Mouse (Mus musculus) limb, embryonic 11.5 days (tissue): Measurements from ENCODE around the gene Dvl3. TPM values are rescaled to one million over a fixed set of nuclear protein-coding genes. Genes with fewer than 3 reads are reported as not detected.

ENCODE experiments used
- ATAC-seq: fragments of 200-750 bp; cut with Nextera tagmentation; 2 replicates; pipeline ENCODE4 v1.8.0; 2017; ENCODE audit warnings: low read depth; ENCODE audit not compliant: insufficient number of reproducible peaks, low FRiP score, low TSS enrichment
- DNase-seq: peaks from one replicate; pipeline ENCODE4 v3.0.0-alpha.2; 2015; ENCODE audit warnings: low spot score
- H3K27ac ChIP-seq: fragments of 300-500 bp; sonication (generic); replicated peaks from 2 replicates; pipeline ENCODE4 v1.5.1; 2014; ENCODE audit warnings: low read depth, mild to moderate bottlenecking, low read length
- H3K27me3 ChIP-seq: fragments of 300-500 bp; sonication (generic); 2 replicates; pipeline ENCODE4 v1.6.1; 2014; ENCODE audit warnings: mild to moderate bottlenecking, low read length, mixed read lengths; ENCODE audit not compliant: control insufficient read depth, insufficient read depth
- H3K36me3 ChIP-seq: fragments of 300-500 bp; sonication (generic); 2 replicates; pipeline ENCODE4 v1.6.1; 2014; ENCODE audit warnings: mild to moderate bottlenecking, low read length, moderate library complexity, mixed read lengths; ENCODE audit not compliant: control insufficient read depth, insufficient read depth
- H3K4me1 ChIP-seq: fragments of 300-500 bp; sonication (generic); 2 replicates; pipeline ENCODE4 v1.6.1; 2014; ENCODE audit warnings: low read length, mixed read lengths; ENCODE audit not compliant: control insufficient read depth, insufficient read depth
- H3K4me2 ChIP-seq: fragments of 300-500 bp; sonication (generic); 2 replicates; pipeline ENCODE4 v1.6.1; 2014; ENCODE audit warnings: low read depth, mild to moderate bottlenecking, moderate library complexity; ENCODE audit not compliant: severe bottlenecking
- H3K4me3 ChIP-seq: fragments of 300-500 bp; sonication (generic); 2 replicates; pipeline ENCODE4 v1.5.1; 2014; ENCODE audit warnings: low read depth, low read length
- H3K9ac ChIP-seq: fragments of 300-500 bp; sonication (generic); 2 replicates; pipeline ENCODE4 v1.6.1; 2014; ENCODE audit warnings: mild to moderate bottlenecking, low read length
- H3K9me3 ChIP-seq: fragments of 300-500 bp; sonication (generic); 2 replicates; pipeline ENCODE4 v1.6.1; 2016; ENCODE audit warnings: low read length; ENCODE audit not compliant: control insufficient read depth
- WGBS: fragments of 180-500 bp; shearing (Covaris S2); extraction: QIAGEN DNeasy Blood & Tissue Kit; methylation state at CpG from one replicate; pipeline ENCODE4 v1.1.7; 2014; 5-methylcytosine and 5-hydroxymethylcytosine counted together
- polyA plus RNA-seq: library from polyadenylated mRNA; unstranded; fragments of >200 nt; fragmentation: Nextera tagmentation; extraction: Ambion mirVana; gene quantifications from 2 replicates; pipeline ENCODE4 v1.2.1, GENCODE M21; 2014

Gene Dvl3
- polyA plus RNA-seq, 1 experiment from 2014 or later = 40.4 TPM

GRCm38 (mm10) chr16:20529375-20529774 is 12.6 kb downstream of the Dvl3 start:
- no peak overlapping the region for H3K4me3 ChIP-seq
- H3K9me3 ChIP-seq = no peaks in the 10 kb centered on the region
- no peak for DNase-seq
- no peak for ATAC-seq
- peaks cover 42% of the 10 kb centered on the region for H3K36me3 ChIP-seq
- no peak overlapping the region for H3K27ac ChIP-seq
- 93% methylated on average over 1 of the region's 1 CpGs for WGBS
- H3K4me1 ChIP-seq = no peaks in the 10 kb centered on the region
- H3K4me2 ChIP-seq = no peak overlapping the region
- H3K27me3 ChIP-seq = no peaks in the 10 kb centered on the region
- H3K9ac ChIP-seq = no peak overlapping the region

DNA sequence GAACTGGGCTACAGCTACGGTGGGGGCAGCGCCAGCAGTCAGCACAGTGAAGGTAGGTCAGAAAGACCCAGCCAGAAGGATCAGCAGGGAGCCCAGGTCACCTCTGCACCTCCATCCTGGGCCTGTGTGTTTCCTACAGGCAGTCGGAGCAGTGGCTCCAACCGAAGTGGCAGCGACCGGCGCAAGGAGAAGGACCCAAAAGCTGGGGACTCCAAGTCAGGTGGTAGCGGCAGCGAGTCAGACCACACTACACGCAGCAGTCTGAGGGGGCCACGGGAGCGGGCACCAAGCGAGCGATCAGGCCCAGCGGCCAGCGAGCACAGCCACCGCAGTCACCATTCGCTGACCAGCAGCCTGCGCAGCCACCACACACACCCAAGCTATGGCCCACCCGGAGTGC is 14.2 kb downstream of the Dvl3 start:
- Histone ChIP-seq H3K4me2 (no peak overlapping the region), H3K9ac (no peak overlapping the region), H3K36me3 (peaks cover 31% of the 10 kb centered on the region), H3K4me1 (no peaks in the 10 kb centered on the region), H3K9me3 (no peaks in the 10 kb centered on the region), H3K27me3 (no peaks in the 10 kb centered on the region), H3K27ac (no peak overlapping the region), H3K4me3 (no peak overlapping the region)
- no peak for ATAC-seq
- WGBS = 99% methylated on average over 20 of the region's 20 CpGs
- DNase-seq = no peak

- Histone ChIP-seq H3K4me2 (no peak overlapping the region), H3K9me3 (no peaks in the 10 kb centered on the region), H3K27me3 (no peaks in the 10 kb centered on the region), H3K4me3 (no peak overlapping the region), H3K4me1 (peaks cover 5% of the 10 kb centered on the region; the same call in 1 of the 2 replicates), H3K36me3 (peaks cover 16% of the 10 kb centered on the region), H3K9ac (no peak overlapping the region), H3K27ac (no peak overlapping the region)
- ATAC-seq (no peak), DNase-seq (no peak)
- 49% methylated on average over 10 of the region's 10 CpGs for WGBS
These were observed 18.0 kb downstream of the Dvl3 start for GRCm38 (mm10) chr16:20534617-20535295.

DNA sequence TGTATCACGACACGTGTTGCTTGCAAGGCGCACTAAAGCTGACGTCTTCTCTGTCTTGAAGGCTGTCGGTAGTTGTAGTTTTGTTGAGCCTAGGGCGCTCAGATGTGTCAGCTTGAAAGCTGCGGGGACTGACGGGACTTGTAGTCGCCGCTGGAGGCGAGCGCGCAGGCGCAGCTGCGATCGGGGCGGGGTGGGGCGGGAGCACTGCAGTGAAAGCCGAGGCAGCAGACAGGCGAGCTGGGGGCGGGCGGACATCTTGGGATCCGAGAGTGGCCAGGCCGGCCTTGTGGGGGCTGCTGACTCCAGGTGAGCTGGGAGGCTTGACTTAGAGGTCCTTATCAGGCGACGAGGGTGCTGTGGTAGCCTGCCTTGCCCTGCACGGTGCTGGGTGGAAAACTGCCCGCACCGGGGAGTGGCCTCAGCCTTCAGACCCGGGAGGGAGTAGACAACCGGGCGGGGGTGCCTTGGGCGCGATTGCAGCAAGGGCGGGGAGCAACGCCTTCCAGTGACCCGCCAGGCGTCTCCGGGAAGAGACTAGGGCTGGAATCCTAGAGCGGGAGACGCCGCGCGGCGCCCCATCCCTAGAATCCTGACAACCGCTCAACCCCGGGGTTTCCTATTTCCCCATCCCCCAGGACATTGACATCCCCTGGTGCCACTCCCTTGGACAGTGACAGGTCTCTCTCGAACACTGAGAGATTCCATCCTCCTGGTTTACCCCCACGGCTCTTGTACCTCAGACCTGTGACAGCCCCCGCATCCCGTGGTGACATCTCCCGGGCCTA is 18.7 kb downstream of the Dvl3 start, which contains the start of gene Ap2m1:
Gene Ap2m1, plus strand, starts transcription at position 183 of the 785 bp plus-strand sequence.
- Histone ChIP-seq H3K27ac (0 out of 2 replicates have a peak within 1 kb of the TSS, but pooled peaks have one; percentile 53), H3K4me1 (peaks cover 5% of the 10 kb centered on the region; the same call in 1 of the 2 replicates), H3K4me2 (peak within 1 kb of the TSS; percentile 76), H3K27me3 (no peaks in the 10 kb centered on the region), H3K36me3 (peaks cover 20% of the 10 kb centered on the region), H3K9me3 (no peaks in the 10 kb centered on the region), H3K9ac (peak within 1 kb of the TSS; percentile 83), H3K4me3 (peak within 1 kb of the TSS; percentile 81)
- ATAC-seq (peak; percentile 97), DNase-seq (peak; percentile 95)
- under 1% methylated on average over 51 of the region's 52 CpGs for WGBS

DNA sequence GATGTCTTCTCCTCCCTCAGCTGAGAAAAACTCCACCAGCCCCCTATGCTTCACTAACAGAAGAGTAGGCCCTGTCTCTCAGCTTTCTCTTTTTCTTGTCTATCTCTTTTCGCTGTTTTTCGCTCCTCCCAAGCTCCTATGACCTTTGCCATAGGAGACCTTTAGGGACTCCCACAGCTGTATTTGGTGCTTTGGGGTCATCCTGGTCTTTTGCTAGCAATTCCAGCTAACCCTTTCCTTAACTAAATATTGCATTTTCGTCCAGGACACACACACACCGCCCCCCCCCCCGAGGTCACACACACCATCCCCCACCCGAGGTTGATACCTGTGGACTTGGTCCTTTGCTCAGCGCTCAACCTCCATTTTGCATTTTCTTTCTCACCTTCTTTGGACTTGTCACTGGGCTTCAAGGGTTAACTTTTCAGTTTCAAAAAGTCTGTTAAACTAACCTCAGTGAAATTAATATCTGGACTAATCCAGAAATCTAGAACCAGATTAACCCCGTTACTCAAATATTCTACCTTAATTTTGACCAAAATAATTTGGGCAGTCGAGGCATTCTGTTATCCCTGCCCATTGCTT is 19.4 kb downstream of the Dvl3 start:
- Histone ChIP-seq H3K9ac (peak overlapping the region; percentile 83), H3K27me3 (no peaks in the 10 kb centered on the region), H3K36me3 (peaks cover 20% of the 10 kb centered on the region), H3K4me3 (peak overlapping the region; percentile 81), H3K4me1 (peaks cover 5% of the 10 kb centered on the region; the same call in 1 of the 2 replicates), H3K27ac (no peak overlapping the region), H3K4me2 (peak overlapping the region; percentile 76), H3K9me3 (no peaks in the 10 kb centered on the region)
- DNase-seq = no peak
- ATAC-seq = no peak
- 34% methylated on average over 9 of the region's 9 CpGs for WGBS

DNA sequence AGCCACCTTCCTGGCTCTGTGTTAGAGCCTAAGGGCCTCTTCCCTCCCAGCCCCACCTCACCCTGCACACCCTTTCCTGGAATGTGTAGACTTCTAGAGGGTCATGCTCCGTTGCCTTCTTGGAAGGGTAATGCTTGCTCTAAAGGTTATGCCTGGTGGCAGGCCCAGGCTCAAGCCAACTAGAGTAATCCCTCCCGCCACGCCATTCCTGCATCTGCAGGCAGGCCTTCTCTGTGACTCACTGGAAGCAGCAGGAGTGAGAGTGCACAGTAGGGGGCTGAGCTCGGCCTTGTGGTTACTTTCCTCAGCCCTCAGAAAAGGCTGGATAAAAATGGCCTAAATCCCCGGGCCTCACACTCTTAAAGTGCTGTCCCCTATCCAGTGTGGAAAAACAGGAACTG is 20.3 kb downstream of the Dvl3 start:
- Histone ChIP-seq H3K9me3 (no peaks in the 10 kb centered on the region), H3K4me2 (peak overlapping the region; percentile 76; the same call in 1 of the 2 replicates), H3K4me3 (no peak overlapping the region), H3K4me1 (peaks cover 5% of the 10 kb centered on the region; the same call in 1 of the 2 replicates), H3K36me3 (peaks cover 23% of the 10 kb centered on the region; the same call in 1 of the 2 replicates), H3K27ac (no peak overlapping the region), H3K9ac (no peak overlapping the region; the same call in 1 of the 2 replicates), H3K27me3 (no peaks in the 10 kb centered on the region)
- 35% methylated on average over 5 of the region's 5 CpGs for WGBS
- DNase-seq (no peak), ATAC-seq (no peak)

DNA sequence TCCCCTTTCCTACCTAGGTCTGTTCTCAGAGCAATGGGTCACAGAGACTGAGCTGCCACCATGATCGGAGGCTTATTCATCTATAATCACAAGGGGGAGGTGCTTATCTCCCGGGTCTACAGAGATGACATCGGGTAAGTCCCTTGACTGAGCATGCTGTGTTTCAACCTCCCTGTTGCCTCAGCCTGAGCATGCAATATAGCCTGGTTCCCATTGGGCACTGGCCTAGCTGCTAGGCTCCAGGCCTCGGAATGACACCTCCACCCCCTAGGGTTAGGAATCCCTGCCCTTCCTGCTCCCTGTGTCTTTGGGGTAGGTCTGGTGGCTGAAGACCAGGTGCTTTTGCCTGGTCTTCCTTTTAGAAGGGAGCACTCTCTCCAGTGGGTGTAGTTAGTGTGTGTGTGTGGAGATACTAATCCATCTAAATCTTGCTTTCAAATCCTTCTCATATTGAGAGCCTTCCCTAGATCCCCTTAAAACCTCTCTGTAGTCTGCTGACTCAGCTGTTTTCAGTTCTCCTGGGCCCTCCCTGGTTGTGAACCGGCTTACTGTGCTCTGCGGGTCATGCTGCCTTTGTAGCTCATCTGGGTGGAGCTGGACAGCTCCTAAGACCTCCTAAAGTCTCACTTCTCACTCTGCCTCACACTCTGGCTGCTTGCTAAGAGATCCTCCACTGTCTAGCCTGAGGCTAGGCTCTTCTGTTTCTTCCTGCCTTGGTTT is 21.0 kb downstream of the Dvl3 start:
- peak overlapping the region; percentile 10; the same call in 1 of the 2 replicates for H3K4me2 ChIP-seq
- no peak overlapping the region for H3K4me3 ChIP-seq
- peak overlapping the region; percentile 44; the same call in 1 of the 2 replicates for H3K9ac ChIP-seq
- DNase-seq (no peak), ATAC-seq (no peak)
- peaks cover 5% of the 10 kb centered on the region; the same call in 1 of the 2 replicates for H3K4me1 ChIP-seq
- H3K9me3 ChIP-seq = no peaks in the 10 kb centered on the region
- H3K27me3 ChIP-seq = no peaks in the 10 kb centered on the region
- peaks cover 27% of the 10 kb centered on the region; the same call in 1 of the 2 replicates for H3K36me3 ChIP-seq
- 59% methylated on average over 6 of the region's 6 CpGs for WGBS
- no peak overlapping the region for H3K27ac ChIP-seq

DNA sequence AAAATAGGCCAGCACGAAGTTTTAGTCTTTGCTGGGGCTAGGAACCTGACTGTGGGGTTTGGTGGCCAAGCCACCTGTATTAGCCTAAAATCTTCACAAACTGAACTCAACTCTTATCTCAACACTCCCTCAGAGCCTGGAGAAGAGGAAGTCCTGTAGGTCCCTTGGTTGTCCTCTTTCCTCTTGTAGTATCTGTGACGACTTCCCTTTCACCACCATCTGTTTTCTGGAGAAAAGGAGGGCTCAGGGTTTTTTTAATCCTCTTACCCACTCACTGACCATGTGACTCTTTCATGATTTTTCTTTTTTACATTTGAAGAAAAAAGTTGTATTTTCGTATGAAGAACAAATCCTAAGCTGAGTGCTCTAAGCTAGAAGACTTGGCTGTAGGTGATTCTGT is 22.9 kb downstream of the Dvl3 start:
- DNase-seq (no peak), ATAC-seq (no peak)
- 89% methylated on average over 3 of the region's 3 CpGs for WGBS
- peaks cover 5% of the 10 kb centered on the region; the same call in 1 of the 2 replicates for H3K4me1 ChIP-seq
- H3K4me2 ChIP-seq = no peak overlapping the region
- H3K27ac ChIP-seq = no peak overlapping the region
- H3K9me3 ChIP-seq = no peaks in the 10 kb centered on the region
- H3K4me3 ChIP-seq = no peak overlapping the region
- peaks cover 35% of the 10 kb centered on the region for H3K36me3 ChIP-seq
- H3K9ac ChIP-seq = no peak overlapping the region
- no peaks in the 10 kb centered on the region for H3K27me3 ChIP-seq
